In the genomic region with DNA sequence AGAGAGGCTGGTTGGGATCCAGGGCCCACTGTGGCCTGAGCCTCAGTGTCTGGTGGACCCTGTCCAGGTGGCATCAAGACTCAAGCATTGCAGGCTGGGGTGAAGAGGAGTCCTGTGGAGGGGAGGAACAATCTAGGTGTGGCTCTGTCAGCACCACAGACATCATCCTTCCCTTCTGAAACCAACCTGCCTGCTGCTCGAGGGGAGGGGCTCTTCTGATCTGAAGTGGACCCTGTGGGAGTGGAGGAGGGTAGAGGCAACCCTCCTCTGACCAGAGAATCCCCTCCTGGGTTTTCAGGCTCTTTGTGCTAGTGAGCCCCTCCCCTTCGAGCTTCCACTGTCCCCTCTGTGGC, we compare ENCODE assay signal across 10 mouse cellular contexts. TPM values are rescaled to one million over a fixed set of nuclear protein-coding genes. Genes with fewer than 3 reads are reported as not detected.
DNase-seq lines count a peak whose midpoint lies in the region; ATAC-seq and TF ChIP-seq lines count a peak whose summit lies in the region.
"Had no signal": no experiment of that assay in that cellular context is flagged by ENCODE, and none has a peak within 500 bp of the region (broad histone marks: within the 10 kb centered on the region; RNA-seq: fewer than 3 reads in every experiment).

No protein-coding gene starts in this region.

- 0 out of 2 replicates have a peak overlapping the region, but pooled peaks have one; percentile 9 for H3K4me2 ChIP-seq in forebrain, embryonic 14.5 days (ENCODE audit: low read length)
- H3K4me2 ChIP-seq in liver, embryonic 14.5 days (ENCODE audit: low read depth) = peak overlapping the region; percentile 43

- ATAC-seq in forebrain, embryonic 14.5 days = no peak
- peak; percentile 24; the same call in 1 of the 2 replicates for ATAC-seq in liver, embryonic 14.5 days (ENCODE audit: insufficient read depth)

- H3K27ac ChIP-seq in forebrain, embryonic 14.5 days (ENCODE audit: low read depth, low read length) = peak overlapping the region; percentile 86
- peak overlapping the region; percentile 74 for H3K27ac ChIP-seq in liver, embryonic 14.5 days

- no peak for TF ChIP-seq EP300 in liver, embryonic 14.5 days (IDR thresholded peaks at IDR 0.05; ENCODE audit: low read depth)

- no peak overlapping the region for H3K4me3 ChIP-seq in forebrain, embryonic 14.5 days (ENCODE audit: low read depth, low read length)
- no peak overlapping the region for H3K4me3 ChIP-seq in liver, embryonic 14.5 days (ENCODE audit: insufficient read depth in 1 of 2, low read depth in 2 of 2, low read length in 2 of 2)
- H3K4me3 ChIP-seq: megakaryocyte, embryonic 14.5 days had no signal

- H3K9ac ChIP-seq in forebrain, embryonic 14.5 days (ENCODE audit: low read length) = peak overlapping the region; percentile 57
- H3K9ac ChIP-seq in liver, embryonic 14.5 days (replicated peaks) = no peak overlapping the region

- DNase-seq in A20 (ENCODE audit: low read depth, low spot score) = peak; percentile 55
- DNase-seq in CD4-positive, CD25-positive, alpha-beta regulatory T cell, adult 2 months (ENCODE audit: low read depth, low spot score) = peak; percentile 25
- DNase-seq in forebrain, embryonic 14.5 days (ENCODE audit: low spot score) = no peak
- DNase-seq in liver, embryonic 14.5 days (ENCODE audit: low read depth in 3 of 3, low spot score in 3 of 3) = no peak
- no peak for DNase-seq in frontal cortex, postnatal 10 days (ENCODE audit: low spot score in 2 of 2)
- DNase-seq in cerebellum, postnatal 4 days (ENCODE audit: low spot score in 2 of 2) = no peak
- no peak for DNase-seq in cerebellum, adult 11-12 months
- DNase-seq: kidney, adult 9 months; right cerebral cortex, postnatal 4 days had no signal

- WGBS in forebrain, embryonic 14.5 days = 7% methylated on average over 2 of the region's 2 CpGs
- 44% methylated on average over 2 of the region's 2 CpGs for WGBS in liver, embryonic 14.5 days (ENCODE audit: insufficient replicate concordance)

- H3K9me3 ChIP-seq in forebrain, embryonic 14.5 days (replicated peaks; ENCODE audit: control insufficient read depth, low read length) = no peaks in the 10 kb centered on the region
- no peaks in the 10 kb centered on the region for H3K9me3 ChIP-seq in liver, embryonic 14.5 days (ENCODE audit: control insufficient read depth, low read length)
- H3K9me3 ChIP-seq: megakaryocyte, embryonic 14.5 days had no signal

- H3K4me1 ChIP-seq in forebrain, embryonic 14.5 days (ENCODE audit: control insufficient read depth, insufficient read depth, low read length) = peaks cover 63% of the 10 kb centered on the region
- H3K4me1 ChIP-seq in liver, embryonic 14.5 days (replicated peaks; ENCODE audit: control insufficient read depth in 2 of 2, insufficient read depth in 2 of 2, low read length in 1 of 2) = peaks cover 41 to 60% of the 10 kb centered on the region in 2 experiments

- TF ChIP-seq CTCF in liver, embryonic 14.5 days (IDR thresholded peaks at IDR 0.05; ENCODE audit: low read depth) = no peak

- H3K27me3 ChIP-seq in forebrain, embryonic 14.5 days (replicated peaks; ENCODE audit: control insufficient read depth, insufficient read depth, low read length) = no peaks in the 10 kb centered on the region
- H3K27me3 ChIP-seq in liver, embryonic 14.5 days (ENCODE audit: control insufficient read depth, insufficient read depth, low read length) = no peaks in the 10 kb centered on the region
- H3K27me3 ChIP-seq: megakaryocyte, embryonic 14.5 days had no signal

- peaks cover 48% of the 10 kb centered on the region for H3K36me3 ChIP-seq in forebrain, embryonic 14.5 days (ENCODE audit: control insufficient read depth, insufficient read depth, low read length)
- peaks cover 17% of the 10 kb centered on the region for H3K36me3 ChIP-seq in liver, embryonic 14.5 days (replicated peaks; ENCODE audit: control insufficient read depth, insufficient read depth, low read depth)

RNA-seq across cellular contexts. Expression of gene Ssbp3, which starts 25.1 kb away (rescaled TPM):
- 118 and 127 TPM in 2 replicates for polyA plus RNA-seq in forebrain, embryonic 14.5 days (2014; fragmentation: Nextera tagmentation; extraction: Ambion mirVana)
- polyA plus RNA-seq in liver, embryonic 14.5 days (2012; rRNA removed) = 48.4 and 52.1 TPM in 2 replicates
- 33.0 and 37.9 TPM in 2 replicates for polyA plus RNA-seq in liver, embryonic 14.5 days (2014; fragmentation: Nextera tagmentation; extraction: Ambion mirVana)

Comparison
In these comparisons a context has a peak if more than half of its experiments do, and no peak if none do; other contexts are left out.
1. DNase-seq: peak in A20 (single experiment) and CD4-positive, CD25-positive, alpha-beta regulatory T cell, adult 2 months (single experiment); none in forebrain, embryonic 14.5 days (single experiment), liver, embryonic 14.5 days (0 of 3), frontal cortex, postnatal 10 days (0 of 2), cerebellum, postnatal 4 days (0 of 2) and cerebellum, adult 11-12 months (single experiment).